Mouse (Mus musculus): ENCODE results near the gene Sox11. TPM values are rescaled to one million over a fixed set of nuclear protein-coding genes. Genes with fewer than 3 reads are reported as not detected.

Sox11 gene
- 0.33 and 0.50 TPM in 2 replicates for polyA plus RNA-seq (2012; rRNA removed)

DNA sequence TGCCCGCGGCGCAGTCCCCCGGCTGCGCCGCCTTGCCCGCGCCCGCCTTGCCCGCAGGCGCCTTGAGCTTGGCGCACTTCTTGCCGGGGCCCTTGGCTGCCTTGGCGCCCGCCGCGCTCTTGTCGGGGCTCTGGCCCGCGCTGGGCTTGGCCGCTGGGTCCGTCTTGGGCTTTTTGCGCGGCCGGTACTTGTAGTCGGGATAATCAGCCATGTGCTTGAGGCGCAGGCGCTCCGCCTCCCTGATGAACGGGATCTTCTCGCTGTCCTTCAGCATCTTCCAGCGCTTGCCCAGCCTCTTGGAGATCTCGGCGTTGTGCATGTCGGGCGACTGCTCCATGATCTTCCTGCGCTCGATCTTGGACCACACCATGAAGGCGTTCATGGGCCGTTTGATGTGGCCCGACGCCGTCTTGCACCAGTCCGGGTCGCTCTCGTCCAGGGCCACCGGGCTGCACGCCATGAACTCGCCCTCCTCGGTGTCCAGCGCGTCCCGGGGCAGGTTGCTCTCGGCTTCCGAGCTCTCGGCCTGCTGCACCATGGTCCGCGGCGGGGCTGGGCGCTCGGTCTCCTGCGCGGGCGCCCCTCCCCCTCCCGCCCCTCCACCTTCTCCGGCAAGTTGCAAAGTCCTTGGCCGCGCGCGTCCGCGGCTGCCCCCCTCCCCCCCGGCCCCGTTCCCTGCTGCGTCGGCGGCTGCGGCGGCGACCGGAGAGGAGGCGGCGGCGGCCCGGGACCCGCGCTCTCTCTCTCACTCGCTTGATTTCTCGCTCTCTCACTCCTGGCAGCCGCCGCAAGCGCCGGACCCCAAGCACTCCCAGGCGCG is at the start of gene Sox11:
TSS of gene Sox11 (minus strand) at position 704 of the 820 bp plus-strand sequence.

